Mouse (Mus musculus): ENCODE results near the gene Slc16a5.

Gene Slc16a5

DNA sequence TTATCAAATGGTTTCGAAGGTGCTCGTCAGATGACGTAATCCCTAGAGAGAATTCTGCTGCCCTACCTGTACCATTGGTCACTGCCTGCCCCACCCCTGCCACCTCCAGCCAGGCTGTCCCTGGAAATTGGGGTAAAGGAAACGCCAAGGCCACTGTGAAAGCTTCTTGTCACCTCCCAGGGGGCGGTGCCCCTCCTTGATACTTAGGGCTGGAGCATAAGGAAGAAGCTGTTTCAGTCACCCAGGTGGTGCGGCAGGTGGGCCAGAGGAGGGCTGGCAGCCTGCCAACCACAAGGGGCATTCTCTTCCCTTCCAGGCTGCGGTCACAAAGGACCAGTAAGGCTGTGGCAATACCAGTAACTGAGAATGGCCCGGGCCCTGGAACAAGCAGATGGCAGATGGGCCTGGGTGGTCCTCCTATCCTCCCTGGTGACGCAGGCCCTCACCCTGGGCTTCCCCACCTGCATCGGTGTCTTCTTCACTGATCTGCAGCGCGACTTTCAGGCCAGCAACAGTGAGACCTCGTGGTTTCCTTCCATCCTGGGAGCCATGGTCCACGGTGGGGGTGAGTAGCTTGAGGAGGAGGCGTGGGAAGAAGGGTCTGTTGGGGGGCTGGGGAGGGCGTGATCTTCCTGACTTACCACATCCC is at the start of gene Slc16a5:
TSS of gene Slc16a5 (plus strand) at position 232 of the 649 bp plus-strand sequence.
- peak in 1 of 2 experiments; percentile 56 for DNase-seq

DNA sequence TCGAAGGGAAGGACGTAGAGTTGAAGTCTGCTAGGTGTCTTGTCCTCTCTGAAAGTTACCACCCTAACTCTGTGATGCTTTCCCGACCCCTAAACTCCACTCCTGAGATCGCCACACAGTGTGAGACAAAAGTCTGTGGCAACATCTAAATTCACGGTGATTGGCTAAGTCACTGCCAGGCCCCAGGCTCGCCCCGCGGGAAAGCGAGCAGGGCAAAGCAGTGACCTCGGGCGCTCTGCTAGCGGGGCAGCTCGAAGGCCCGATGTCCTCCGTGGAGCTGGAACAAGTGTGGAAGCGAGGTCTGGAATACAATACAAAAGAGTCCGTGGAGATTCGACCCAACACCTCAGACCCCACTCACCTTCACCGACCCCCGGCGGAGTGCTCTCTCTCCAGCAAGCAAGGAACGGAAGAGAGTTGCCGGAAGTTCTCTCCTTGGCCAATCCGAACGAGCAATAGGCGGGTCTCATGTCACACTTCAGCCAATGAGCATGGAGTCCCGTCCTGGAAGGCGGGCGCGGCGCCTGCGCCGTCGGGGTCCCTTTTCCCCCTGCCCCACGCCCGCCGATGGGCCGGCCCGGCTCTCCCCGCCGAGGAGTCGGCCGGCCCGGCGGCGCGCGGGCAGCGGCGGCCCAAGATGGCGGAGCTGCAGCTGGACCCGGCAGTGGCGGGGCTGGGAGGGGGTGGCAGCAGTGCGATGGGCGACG is 42.6 kb upstream of the Slc16a5 start, which contains the start of the genes Atp5h and Kctd2:
TSS of gene Atp5h (minus strand) at position 432 of the 707 bp plus-strand sequence.
TSS of gene Kctd2 (plus strand) at position 598 of the 707 bp plus-strand sequence.
- DNase-seq, result peak; percentile 97

DNA sequence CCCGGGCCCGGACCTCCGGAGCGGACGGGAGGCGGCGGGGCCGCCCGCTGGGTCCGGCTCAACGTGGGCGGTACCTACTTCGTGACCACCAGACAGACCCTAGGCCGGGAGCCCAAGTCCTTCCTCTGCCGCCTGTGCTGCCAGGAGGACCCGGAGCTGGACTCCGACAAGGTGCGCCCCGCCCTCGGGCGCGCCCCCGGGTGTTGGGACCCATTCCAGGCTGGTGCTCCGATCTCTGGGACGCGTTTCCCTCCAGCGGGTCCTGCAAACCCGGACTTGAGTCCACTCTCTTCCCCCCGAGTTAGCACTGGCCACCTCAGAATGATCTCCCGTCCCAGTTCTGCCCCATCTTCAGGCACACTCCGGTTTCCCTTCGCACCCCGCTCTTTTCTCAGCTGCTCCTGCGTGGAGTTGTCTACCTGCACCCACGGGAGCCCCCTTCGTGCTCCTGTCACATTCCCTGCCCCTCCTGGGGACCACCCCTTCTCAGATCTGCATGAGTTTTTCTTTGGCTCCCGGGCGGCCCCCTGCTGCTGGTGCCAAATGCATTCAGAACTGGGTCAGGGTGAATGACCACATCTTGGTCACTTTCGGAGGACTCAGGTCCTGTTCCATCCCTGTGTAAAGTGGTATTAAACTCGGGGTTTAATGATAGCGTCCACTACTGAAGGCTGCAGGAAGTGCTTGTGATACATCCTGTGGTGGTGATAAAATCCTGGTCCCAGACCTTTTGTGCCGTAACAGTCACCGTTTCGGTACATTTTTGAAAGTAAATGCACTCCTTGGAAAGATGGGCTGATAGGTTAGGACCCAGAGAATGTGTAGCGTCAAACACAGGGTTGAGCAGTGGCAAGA is 41.7 kb upstream of the Slc16a5 start:
- DNase-seq, result peak; percentile 80 to 84

DNA sequence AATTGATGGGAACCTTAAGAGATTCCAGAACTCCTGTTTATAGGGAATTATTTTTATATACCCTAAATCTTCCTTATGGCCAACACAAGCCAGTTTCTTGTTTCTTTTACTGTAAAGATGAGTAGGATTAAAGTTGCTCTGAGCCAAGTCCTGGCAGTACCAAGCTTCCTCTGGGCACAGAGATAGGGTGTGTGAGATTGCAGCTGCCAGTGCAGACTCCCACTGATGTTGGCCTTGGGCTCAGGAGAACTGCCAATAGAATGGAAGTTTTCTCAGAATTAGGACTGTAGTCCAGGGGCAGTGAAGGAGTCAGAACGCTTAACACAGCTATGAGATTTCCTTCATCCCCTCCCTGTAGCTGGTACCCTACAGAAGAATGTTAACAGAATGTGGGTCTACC is 40.9 kb upstream of the Slc16a5 start:
- peak; percentile 49 to 51 for DNase-seq

DNA sequence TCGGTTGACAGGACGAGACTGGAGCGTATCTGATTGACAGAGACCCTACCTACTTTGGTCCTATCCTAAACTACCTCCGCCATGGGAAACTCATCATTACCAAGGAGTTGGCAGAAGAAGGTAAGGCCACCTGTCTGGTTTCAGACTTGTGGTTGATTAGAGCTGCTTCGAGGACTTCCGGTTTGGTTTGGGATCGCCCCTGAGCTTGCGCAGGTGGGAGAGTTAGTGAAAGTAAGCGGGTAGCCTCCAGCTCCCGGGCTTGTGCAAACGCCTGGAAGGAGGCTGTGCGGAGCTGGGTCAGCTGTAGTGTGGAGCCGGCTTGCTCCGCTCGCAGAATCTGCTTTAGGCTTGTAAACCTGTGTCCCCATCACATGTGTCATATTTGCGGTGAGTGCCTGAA is 40.3 kb upstream of the Slc16a5 start:
- peak in 1 of 2 experiments; percentile 29 for DNase-seq

DNA sequence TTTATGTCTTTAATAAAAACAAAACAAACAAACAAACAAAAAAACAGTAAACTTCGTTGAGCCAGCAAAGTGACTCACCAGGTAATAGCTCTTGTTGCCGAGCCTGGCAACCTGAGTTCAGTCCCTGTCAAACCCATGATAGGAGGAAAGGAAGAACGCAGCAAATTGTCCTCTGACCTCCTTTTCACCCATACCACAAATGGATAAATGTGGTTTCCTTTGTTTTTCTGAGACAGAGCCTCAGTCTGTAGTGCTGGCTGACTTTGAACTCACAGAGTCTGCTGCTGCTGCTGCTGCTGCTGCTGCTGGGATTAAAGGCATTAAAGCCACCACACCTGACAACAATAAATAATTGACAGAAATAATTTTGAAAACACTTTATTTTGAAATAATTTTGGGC is 39.2 kb upstream of the Slc16a5 start:
- DNase-seq, result no peak

DNA sequence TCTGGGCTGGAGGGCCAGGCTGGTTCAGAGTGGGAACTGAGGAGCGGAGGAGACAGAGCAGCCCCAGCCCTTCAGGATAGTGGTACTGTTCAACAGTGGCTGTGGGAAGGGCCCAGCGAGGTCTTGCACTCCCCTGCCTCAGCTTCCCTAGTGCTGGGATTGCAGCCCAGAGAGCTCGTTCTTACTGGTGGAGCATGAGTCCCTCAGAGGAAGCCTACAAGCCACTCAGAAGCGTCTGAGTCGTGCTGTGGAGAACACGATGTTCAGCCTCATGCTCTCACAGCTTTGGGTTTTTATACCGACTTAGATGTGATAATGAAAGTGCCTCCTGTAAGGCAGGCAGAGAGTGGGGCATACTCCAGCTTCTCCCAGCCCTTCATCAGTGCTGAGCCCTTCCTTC is 37.6 kb upstream of the Slc16a5 start:
- DNase-seq, result no peak

DNA sequence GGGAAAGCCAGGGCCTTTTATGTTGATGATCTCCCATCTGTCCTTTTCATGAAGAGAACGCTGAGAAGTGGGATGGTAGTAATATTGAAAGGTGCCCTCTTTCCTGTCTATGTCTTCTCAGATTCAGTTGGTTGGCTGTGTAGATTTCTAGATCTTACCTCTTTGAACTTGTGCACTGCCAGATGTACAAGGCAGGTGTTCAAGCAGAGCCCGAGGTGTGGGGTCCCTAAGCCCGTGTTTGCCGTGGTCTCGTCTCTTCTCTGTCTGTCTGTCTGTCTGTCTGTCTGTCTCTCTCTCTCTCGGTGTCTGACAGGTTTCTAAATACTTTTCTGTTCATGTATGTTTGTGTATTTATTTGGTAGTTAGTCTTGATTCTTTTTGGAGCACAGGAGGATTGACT is 36.6 kb upstream of the Slc16a5 start:
- no peak for DNase-seq

DNA sequence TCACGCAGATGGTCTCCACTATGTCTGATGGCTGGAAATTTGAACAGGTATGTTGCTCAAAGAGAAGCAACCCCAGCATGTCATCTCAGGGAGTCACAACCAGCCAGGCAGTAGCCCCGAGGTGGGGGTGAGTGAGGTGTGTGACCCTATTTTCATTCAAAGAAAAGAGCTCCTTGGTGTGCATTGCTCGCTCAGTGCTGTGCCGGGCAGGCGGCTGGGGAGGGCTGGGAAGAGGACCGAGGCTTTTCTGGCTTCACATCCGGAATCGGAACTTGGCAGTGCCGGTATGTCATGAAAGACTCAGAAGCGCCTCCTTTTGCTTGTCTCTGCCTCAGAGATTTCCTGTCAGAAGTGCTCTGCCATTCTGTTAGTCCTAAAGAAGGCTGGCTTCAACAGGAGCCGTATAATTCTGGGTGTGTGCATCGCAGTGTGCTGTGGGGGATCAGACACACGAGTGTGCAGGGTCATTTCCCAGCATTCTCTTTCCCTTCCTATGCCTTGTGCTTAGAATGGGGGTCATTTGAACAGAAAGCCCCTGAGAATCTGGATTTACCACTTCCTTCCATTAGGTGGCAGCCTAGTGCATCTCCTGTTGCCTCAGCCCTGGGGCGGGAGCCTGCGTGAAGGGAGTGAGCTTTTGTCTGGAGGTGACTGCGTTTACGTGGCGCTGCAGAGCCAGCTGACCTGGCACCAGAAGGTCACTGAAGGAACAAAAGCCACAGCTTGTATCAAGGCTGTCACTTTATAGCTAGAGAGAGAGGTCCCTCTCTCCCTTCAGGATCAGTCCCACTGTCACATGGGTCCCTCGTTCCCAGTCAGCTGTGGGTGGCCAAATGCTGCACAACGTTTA is 34.6 kb upstream of the Slc16a5 start:
- DNase-seq, result peak; percentile 87 to 88

DNA sequence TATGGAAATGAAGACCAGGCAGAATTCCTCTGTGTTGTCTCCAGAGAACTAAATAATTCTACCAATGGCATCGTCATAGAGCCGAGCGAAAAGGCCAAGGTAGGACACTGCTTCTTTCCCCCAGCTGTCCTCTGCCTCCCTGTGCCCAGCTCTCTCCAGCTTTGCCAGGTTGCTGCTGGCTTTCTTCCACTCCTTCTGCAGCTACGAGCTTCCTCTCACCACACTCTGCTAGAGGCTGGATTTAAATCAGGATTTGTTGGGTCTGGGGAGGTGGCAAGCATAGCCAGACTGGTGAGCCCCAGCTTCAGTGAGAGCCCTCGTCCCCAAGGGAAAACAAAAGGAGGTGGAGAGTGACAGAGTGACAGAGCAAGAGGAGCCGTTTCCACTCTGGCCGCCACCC is 33.0 kb upstream of the Slc16a5 start:
- peak; percentile 69 to 84 for DNase-seq

DNA sequence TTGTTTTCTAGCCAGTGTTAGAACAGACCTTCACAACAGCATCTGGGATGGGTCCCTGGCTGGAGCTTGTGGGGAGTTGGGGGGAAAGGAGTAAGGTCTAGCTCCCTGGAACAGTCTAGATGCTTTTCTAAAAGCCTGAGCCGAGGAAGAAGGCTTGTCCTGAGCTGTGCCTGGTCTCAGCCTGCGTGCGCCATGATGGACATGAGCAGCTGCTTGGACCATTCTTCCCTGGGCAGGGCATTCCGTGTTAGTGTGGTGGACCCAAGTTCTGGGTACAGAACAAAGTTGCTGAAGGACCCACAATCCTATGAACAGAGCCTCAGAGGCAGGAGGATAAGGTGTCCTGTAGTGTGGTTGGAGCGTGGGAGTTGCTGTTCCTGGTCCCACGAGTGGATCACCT is 31.7 kb upstream of the Slc16a5 start:
- no peak for DNase-seq

DNA sequence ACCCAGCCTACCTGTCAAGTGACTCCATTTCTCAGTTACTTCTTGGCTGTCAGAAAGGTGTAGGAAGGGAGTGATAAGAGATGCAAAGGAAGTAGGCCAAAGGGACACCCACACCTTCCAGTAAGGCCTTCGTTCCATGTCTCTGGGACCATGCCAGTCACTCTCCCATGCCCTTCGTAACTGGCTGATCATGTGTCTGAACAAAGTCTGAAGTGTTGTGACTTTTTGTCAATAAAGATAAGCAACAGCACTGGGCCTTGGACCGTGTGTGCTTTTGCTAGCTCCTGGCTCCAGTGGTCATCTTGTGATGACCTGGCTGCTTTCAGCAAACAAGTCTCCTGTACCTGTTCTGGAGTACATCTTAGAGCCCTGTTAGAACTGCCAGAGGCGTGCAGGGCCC is 29.5 kb upstream of the Slc16a5 start:
- DNase-seq, result no peak

DNA sequence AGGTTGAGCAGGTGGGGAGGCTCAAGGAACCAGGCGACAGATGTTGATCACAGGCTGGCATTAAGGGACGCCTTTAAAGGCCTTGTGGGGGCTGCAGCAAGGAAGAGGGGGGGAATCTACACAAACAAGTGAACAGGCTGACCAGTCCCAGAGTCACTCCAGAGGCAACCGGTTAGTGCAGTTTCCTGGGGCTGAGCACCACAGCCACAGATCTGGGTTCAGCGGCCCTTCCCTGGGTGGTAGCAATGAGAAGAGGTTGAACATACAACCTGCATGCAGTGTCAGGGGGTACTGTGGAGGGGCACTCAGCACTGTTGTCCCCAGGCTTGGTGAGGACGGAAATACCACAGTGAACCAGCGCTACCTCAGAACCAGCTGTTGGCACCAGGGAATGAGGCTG is 28.9 kb upstream of the Slc16a5 start:
- DNase-seq, result no peak

DNA sequence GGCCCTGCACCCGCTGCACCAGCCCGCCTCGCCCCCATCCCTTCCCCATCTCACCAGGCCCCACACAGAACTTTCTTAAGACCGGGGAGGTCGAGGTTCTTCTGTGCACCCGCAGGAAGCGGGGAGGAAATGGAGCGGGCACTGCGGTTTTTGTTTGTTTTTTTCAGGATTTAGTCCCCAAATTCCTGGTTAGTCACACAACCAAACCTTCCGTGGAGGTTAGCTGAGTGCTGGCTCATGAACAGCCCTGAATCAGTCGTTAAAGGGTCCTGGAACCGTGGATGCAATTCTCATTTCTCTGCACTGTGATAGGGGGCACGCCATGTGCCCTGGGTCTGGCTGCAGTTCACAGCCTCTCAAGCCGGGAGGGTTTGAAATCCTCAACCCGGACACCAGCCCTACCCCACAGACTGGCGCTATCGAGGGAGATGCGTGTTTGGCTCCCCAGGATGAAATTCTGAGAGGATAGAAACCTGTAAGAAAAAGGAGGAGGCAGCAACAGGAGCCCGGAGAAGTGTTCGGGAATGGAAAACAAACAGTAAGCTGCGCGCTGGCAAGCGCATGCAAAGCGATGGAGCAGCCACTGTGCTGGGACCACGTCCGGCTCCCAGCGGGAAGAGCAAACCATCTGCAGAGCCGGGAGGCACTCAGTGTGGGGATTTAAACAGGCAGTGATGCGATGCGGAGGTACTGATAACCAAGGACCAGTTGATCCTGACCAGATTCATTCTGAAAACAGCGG is 26.5 kb upstream of the Slc16a5 start:
- peak; percentile 77 to 81 for DNase-seq

DNA sequence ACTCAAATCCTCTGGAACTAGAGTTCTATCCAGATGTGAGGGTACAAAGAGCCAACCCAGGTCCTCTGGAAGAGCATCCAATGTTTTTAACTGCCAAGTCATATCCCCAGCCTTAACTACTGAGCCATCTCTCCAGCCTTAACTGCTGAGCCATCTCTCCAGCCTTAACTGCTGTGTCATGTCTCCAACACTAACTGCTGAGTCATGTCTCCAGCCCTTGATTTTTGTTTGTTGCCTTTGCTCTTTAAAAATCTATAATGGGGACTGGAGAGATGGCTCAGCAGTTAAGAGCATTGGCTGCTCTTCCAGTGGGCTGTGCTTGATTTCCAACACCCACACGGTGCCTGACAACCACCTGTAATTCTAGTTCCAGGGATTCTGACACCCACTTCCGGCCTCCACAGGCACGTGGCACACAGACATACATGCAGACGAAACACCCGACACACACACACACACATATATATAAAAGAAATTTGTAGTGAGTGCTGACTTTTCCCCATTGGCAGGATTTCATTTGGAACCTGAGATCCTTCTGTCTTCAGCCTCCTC is 24.6 kb upstream of the Slc16a5 start:
- DNase-seq, result no peak

DNA sequence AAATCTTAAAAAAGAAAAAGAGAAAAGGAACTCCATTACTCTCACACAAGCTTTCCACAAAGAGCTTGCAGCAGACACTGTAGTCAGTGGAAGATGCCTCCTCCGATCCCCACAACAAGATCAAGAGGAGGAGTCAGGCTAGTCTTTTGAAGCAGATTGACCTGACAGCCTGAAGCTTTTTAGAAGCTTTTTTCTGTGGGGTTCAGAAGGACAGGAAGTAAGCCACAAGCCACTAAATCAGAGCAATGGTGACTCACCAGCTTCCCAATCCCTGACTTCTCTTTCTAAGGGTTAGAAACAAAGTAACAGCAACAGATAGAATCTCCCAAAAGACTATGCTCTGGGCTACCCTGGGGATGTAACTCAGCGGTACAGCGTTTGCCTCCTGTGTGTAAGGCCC is 22.9 kb upstream of the Slc16a5 start:
- no peak for DNase-seq

DNA sequence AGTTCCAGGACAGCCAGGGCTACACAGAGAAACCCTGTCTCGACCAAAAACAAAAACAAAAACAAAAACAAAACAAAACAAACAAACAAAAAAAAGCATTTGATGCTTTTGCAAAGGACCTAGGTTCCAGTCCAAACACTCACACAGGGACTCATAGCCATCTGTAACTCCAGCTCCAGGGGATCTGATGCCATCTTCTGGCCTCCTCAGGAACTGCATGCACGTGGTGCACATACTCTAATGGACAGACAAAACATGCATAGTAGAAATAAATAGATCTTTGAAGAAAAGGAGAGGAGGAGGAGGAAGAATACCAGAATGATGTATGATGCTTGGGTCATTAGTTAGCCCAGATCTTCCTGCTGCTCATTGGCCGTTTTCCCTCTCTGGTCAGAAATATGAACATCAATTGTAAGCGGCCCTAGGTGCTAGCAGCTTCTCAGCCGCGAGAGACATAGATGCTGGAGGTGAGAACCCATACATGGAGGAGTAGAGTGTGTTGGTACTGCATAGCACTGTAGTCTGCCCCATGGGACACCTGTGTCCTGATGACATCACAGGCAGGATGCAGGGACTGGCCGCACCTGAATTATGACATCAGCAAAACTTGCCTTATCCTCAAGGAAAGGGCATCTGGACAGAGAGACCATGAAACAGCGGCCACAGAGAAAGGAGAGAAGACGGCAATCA is 22.2 kb upstream of the Slc16a5 start, which contains the start of gene Trim80:
TSS of gene Trim80 (plus strand) at position 640 of the 690 bp plus-strand sequence.
- DNase-seq, result no peak

DNA sequence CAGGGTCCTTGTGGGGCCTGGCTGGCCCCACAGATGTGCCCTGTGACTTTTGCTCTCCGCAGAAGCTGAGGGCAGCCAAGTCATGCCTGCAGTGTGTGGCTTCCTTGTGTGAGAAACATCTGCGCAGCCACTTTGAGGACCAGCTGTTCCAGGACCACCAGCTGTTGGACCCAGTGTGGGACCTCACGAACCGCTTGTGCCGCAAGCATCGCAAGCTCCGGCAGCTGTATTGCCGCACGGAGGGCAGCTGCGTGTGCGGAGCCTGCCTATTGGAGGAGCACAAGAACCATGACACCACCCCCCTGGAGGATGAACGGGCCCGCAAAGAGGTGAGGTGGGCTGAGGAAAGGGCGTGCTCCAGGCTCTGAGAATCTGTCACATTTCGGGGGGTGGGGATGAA is 20.9 kb upstream of the Slc16a5 start:
- DNase-seq, result no peak

DNA sequence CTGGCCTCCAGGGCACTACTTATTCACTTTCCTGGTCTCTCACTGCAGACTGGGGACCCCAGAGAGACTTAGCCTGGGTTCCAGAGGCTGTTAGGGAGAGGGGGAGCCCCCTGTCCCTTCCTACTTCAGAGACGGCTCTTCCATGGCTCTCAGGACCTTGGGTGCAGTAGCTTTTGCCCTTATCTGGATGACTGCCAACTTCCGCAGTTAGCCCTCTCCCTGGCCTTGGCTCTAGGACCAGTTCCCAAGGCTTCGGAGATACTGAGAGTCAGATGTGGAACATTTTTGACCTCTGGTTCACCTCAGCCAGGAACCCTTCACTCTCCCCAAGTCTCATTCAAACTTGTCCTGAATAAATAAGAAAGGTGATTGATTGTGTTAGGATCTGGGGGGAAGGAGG is 15.4 kb upstream of the Slc16a5 start:
- no peak for DNase-seq

DNA sequence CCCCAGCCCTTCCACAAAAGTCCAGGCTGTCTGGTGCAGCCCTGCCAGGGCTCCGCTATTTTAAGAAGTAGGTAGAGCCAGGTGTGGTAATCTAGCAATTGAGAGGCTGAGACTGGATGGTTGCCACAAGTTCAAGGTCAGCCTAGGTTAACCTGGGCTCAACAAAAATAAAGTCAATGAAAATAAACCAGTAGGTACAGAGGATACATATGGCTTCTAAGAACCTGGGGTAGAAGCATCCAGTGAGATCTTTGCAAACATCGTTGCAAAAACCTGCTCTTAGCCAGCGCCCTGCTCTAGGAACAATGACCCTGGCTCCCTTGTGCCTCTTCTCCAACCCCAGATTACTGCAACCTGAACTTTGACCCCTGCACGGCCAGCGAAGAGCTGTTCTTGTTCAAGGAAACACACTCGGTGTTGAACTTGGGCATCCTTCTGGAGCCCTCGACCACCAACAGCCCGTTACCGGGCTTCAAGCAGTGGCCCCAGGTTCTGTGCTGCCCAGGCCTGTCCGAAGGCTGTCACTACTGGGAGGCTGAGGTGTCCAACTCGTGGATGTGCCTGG is 14.9 kb upstream of the Slc16a5 start:
- no peak for DNase-seq

All from cerebellum, postnatal 14 days (tissue).